Mouse (Mus musculus) cerebellum, postnatal 4 days (tissue): ENCODE results near the gene Trp53rkb.
A peak's percentile ranks its signal among the peaks of the same experiment; 100 is the strongest.

Experiments
- DNase-seq, 2 experiments: peaks; one replicate each; pipeline ENCODE4 v3.0.0; 2022; ENCODE audit warnings: low spot score in 2 of 2, mixed read lengths in 1 of 2

The Trp53rkb gene

GRCm38 (mm10) chr2:166799615-166800472, 7.5 kb downstream of the Trp53rkb start:
- DNase-seq: no peak

DNA sequence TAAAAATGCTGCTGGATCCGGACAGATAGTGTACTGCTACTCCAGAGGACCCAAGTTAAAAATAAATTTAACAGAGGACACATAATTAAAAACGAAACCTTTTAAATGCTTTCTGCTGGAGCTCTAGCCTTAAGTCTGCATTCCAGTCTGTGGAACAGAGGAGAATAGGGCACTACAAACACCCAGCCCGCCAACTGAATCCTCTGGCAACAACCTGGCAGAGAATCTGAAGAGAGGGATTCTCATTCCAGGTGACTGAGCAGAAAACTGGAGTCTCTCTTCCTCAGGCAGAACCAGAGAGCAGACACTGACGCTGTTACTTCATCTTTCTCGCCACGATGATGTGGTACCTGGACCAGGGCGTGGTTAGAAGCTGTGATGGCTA, 8.1 kb downstream of the Trp53rkb start:
- DNase-seq: no peak

DNA sequence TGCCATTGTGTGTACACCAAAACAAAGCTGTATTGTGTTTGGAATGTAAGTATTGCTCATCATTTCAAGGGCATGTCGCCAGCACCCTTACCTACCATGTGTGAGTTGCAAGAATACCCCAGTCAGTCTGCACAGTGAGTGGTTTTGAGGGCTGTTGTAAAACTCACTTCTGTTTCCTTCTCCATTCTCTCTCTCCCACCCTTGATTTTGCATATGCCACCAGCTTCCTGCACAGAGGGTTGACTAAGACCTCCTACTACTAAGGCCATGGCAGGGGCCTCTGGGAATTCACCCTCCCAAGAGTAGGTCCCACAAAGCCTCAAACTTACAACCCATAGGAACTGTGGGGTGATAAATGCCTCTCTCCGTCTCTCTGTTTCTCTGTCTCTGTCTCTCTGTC, 9.1 kb downstream of the Trp53rkb start:
- DNase-seq: no peak

DNA sequence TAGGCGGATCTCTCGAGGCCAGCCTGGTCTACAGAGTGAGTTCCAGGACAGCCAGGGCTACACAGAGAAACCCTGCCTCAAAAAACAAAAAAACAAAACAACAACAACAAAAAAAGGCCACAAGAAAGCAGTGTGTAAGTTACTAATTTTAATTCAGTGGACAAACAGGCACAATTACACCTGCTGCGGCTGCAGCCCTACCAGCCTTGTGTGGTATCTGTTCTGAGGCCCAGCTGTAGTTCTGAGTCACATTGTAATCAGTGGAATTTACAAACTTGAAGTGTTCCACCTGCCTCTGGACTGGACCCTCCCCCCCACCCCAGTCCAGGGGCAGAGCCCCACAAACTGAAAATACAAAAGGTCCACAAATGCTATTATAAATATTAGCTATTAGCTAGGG, 11.0 kb downstream of the Trp53rkb start:
- no peak for DNase-seq

DNA sequence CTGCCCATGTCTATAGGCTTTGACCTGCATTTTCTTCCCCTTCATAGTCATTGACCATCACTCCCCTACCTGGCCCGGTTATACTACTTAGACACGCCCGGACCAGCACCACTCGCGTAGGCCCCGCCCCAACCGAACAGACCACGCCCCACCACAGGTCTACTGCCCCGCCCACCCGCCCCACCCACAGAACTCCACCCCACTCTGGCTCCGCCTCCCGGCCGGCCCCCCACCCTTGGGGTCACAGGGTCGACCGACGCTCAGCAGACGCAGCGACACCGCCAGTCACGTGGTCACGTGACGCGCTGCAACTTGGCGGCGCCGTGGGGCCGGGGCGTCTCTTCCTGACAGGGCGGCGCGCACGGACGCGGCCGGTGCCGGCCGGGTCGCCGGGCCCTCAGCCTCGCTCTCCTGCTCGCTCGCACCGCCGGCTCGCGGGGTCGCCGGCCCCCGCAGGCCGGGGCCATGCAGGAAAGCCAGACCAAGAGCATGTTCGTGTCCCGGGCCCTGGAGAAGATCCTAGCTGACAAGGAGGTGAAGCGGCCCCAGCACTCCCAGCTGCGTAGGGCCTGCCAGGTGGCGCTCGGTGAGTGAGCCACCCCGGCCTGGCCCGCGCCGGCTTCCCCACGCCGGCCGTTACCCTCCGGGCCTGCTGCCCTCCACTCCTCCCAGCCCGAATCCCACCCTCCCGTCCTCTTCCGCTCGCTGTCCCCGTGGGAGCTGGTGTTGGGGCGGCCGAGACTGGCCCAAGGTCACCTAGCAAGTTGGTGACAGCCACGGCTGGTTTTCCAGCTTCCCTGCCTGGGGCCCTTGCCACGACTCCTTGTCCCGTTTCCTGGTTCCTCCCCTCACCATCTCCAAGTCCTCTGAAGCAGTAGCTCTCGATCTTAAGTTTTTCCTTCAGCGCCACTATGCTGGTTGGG, 13.2 kb downstream of the Trp53rkb start, which contains the start of gene Arfgef2:
Arfgef2 (plus strand) TSS at position 339 of the 923 bp plus-strand sequence.
- DNase-seq: peak; percentile 74 to 84

DNA sequence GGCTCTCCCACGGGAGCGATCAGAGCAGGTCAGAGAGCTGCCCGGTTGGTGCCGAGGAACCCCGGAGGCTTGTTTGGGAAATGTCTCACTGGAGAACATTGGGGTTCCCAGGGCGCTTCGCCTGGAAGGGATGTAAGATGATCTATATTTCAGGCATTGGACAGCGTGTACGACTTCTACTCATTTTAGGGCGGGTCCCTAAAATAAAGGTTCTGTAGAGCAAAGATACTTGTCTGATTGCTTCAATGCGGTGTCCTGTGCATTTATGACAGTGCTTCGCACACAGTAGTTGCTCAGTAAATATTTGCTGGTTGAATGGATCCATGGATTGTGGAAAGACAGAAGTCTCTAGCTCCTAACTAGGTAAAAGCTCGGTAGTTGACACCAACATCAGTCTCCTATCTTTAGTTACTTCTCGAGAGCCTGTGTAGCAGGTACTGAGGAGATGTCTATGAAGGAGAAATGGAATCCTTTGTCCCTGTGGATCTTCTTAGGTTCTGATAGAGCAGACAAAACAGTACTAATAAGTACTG, 13.9 kb downstream of the Trp53rkb start:
- DNase-seq: no peak

DNA sequence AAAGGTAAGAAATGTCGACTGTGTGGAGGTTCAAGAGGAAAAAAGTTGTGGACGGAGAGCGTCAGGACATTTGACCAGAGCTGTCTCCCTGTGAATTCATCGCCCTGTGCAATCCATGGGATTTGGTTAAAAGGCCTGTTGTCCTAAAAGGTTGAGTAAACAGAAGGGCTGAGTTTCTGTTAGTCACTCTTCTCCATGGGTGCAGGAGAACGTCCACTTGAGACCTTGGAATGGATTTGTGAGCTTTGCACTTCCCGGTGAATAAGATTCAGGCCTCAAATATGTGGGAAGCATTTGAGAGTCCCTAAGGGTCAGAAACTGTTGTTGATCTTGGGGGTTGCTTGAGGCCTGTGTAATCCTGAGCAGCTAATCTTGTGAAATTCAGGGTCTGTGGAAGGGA, 14.5 kb downstream of the Trp53rkb start:
- no peak for DNase-seq

DNA sequence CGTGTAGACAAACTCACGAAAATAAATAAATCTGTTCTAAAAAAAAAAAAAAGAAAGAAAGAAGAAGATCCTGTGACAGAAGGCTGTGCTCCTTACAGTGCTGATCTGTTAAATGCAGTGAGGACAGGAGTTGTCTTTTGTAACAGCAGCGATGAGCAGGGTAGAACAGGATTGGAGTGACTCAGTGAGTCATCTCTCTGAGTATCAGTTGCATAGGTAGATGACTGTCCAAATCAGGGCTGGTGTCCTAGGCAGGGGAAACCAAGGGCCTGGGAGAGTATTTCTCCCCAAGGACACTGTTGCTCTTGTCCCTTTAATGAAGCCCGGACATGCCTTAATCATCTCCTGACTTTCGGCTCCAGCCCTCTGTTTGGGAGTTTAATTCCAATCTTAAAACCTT, 17.2 kb downstream of the Trp53rkb start:
- no peak for DNase-seq

- DNase-seq: no peak
Measured at GRCm38 (mm10) chr2:166810821-166811220, 18.5 kb downstream of the Trp53rkb start.

- DNase-seq: no peak
Measured at GRCm38 (mm10) chr2:166818463-166819143, 26.3 kb downstream of the Trp53rkb start.

GRCm38 (mm10) chr2:166819849-166820248, 27.5 kb downstream of the Trp53rkb start:
- DNase-seq: no peak

DNA sequence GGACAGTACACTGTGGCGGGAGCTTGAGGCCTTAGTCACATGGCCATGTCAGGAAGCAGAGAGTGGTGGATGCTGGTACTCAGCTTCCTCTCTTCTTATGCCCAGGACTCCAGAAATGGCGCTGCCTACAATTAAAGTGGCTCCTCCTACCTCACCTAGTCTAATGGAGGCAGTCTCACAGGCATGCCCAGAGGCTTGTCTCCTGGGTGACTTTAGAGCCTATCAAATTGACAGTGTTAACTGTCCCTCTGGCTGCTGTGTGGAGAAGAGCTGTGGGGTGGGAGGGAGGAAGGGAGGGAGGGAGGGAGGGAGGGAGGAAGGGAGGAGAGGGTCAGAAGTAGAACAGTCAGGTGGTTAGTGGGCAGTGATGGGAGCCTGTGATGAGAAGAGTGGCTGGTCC, 28.5 kb downstream of the Trp53rkb start:
- DNase-seq: no peak

GRCm38 (mm10) chr2:166821406-166821805, 29.1 kb downstream of the Trp53rkb start:
- DNase-seq: no peak

GRCm38 (mm10) chr2:166822119-166822826, 29.9 kb downstream of the Trp53rkb start:
- DNase-seq: no peak

- DNase-seq: no peak
Measured at GRCm38 (mm10) chr2:166822901-166823300, 30.6 kb downstream of the Trp53rkb start.

DNA sequence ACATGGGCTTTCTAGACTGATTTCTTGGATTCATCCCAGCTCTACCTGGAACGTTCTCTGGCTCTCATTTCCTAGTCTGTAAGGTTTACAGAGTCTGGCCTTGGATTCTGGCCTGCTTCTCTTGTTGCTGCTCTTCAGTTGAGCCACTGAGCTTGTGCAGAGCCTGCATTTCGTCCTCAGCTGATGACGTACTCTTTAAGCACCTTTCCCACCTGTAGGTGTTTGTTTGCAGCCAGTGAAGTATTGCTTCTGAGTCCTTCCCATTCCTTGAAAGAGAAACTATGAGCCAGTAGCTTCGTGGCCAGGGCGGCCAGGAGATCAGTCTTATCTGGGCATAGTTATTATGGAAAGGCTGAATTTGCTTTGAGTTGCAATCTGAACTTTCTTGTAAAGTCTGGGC, 32.1 kb downstream of the Trp53rkb start:
- DNase-seq: no peak

DNA sequence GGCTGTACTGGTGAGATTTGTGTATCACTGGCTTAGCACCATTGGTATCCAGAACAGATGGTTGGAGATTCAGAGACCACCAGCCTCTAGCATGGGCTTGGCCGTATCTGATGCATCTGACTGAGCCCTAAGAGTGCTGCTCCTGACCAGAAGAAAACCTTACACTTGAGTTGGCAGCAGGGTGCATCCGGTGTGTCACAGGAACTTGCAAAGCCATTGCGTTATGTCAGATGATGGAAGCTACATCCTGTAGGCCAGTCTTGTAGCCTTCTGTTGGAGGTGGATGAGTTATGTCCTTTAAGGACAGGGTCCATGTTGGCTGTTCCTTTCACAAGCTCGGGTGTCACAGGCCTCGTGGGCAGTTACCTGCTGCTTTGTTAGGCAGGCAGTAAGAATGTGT, 32.7 kb downstream of the Trp53rkb start:
- DNase-seq: no peak

- DNase-seq: no peak
Measured at GRCm38 (mm10) chr2:166826491-166827224, 34.3 kb downstream of the Trp53rkb start.

DNA sequence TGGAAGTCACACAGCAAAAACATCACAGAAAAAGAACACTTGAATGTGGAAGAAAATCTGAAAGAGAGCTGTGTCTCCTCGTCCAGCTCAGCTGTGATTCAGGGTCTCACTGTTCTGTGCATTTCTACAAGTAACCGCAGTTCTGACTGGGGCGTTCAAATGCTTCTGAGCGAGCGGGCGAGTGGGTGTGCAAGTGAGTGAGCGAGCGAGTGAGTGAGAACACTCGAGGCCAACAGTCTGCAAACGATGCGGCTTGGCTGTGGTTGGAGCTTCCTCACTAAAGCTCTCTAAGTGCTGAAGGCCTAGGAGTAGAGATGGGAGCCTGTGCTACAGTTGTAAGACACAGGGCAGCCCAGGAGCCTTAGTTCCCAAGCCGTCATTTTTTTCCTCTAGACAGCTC, 36.0 kb downstream of the Trp53rkb start:
- no peak for DNase-seq

- DNase-seq: no peak
Measured at GRCm38 (mm10) chr2:166830350-166830749, 38.0 kb downstream of the Trp53rkb start.
